Mouse (Mus musculus): ENCODE data around the gene Spr.

DNA sequence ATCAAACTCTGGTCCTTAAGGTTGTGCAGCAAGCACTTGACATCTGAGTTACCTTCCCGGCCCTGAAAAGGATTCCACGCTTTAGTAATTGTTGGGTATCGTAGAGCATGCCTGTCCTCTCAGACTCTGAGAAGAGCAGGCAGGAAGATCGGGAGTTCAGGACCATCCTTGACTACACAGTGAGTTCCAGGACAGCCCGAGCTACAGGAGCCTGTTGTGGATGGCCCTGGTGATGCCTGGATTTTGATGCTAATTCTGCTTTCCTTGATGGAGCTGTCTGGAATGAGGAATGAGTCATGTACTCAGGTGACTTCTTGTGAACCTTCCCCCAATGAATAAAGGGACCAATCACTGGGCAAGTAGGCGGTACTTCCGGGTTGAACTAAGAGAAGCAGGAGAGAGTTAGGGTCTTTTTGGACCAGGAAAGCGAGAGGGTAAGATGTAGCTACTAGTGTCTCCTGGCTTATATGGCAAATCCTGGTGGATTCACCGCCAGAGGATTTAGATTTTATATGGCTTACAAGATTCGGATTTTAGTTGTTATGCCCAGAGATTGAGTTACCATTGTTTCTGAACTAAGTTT, 32.4 kb downstream of the Spr start:
- no peak for TF ChIP-seq POLR2A (IDR thresholded peaks at IDR 0.05; ENCODE audit: control insufficient read depth, extremely low read depth, insufficient read depth, low read length, poor library complexity)
- no peak for TF ChIP-seq CTCF (IDR thresholded peaks at IDR 0.05; ENCODE audit: borderline replicate concordance, control insufficient read depth, extremely low read depth, insufficient read depth, low read length, poor library complexity)

Measured in thymus, adult 2 months (tissue).